Mouse (Mus musculus): ENCODE results near the gene Tmcc3. TPM values are rescaled to one million over a fixed set of nuclear protein-coding genes. Genes with fewer than 3 reads are reported as not detected.

Gene Tmcc3
- polyA plus RNA-seq, 1 experiment from 2014 or later = 14.3 TPM

DNA sequence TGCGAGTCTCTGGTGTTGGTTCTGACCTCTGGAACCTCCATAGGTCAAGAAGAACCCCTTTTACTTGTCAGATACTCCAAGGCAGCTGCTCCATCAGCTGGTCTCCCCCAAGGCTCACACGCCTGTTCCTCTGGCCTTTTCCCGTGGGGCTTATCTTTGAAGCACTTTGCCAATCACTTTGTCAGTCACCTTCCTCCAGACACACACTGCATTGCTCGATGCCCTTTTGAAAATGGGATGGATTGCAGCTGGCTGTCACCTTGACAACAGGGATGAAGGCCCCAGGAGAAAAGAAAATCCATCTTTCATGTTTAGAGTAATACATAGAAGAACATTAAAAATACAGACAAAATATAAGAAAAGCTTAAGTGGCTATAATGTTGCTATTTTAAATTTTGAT is 65.2 kb downstream of the Tmcc3 start:
- no peak overlapping the region for H3K27ac ChIP-seq (ENCODE audit: low read length)
- no peak overlapping the region for H3K4me2 ChIP-seq (replicated peaks; ENCODE audit: low read depth, low read length)
- TF ChIP-seq CTCF (IDR thresholded peaks at IDR 0.05) (no peak), EP300 (IDR thresholded peaks at IDR 0.05) (no peak)
- ATAC-seq (no peak), DNase-seq (ENCODE audit: low spot score) (no peak)
- H3K36me3 ChIP-seq (ENCODE audit: insufficient read depth, low read length) = no peaks in the 10 kb centered on the region
- no peak overlapping the region for H3K9ac ChIP-seq (replicated peaks; ENCODE audit: low read depth)
- H3K4me3 ChIP-seq (ENCODE audit: low read depth, low read length) = no peak overlapping the region
- H3K9me3 ChIP-seq (ENCODE audit: low read length) = no peaks in the 10 kb centered on the region
- WGBS = 38% methylated on average over 4 of the region's 4 CpGs
- H3K4me1 ChIP-seq (ENCODE audit: insufficient read depth, low read depth, low read length) = 0 out of 2 replicates have a peak, but pooled peaks cover 6% of the 10 kb centered on the region
- no peaks in the 10 kb centered on the region for H3K27me3 ChIP-seq (replicated peaks; ENCODE audit: insufficient read depth, low read length)

DNA sequence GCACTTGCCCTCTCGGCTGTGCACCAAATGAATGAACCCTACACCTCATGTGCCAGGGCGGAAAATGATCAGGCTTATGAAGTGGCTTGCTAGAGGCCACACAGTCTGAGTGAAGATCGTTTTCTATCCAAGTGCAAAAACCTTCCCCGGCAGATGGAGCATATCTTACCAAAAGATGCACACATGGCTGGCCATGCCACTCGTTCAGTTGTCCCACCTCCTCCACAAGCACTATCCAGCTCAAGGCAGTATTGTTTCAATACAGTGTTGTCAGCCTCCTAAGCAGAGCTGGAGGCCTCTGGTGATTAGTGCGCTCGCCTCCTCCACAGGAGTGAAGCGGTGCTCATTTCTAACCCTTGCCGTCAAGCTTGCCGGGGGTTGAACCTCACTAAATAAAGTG is 66.1 kb downstream of the Tmcc3 start:
- TF ChIP-seq CTCF (IDR thresholded peaks at IDR 0.05) = 0 out of 2 replicates have a peak, but pooled peaks have one; percentile 1
- no peak for TF ChIP-seq EP300 (IDR thresholded peaks at IDR 0.05)
- H3K4me2 ChIP-seq (replicated peaks; ENCODE audit: low read depth, low read length) = peak overlapping the region; percentile 32
- ATAC-seq (peak; percentile 30), DNase-seq (ENCODE audit: low spot score) (no peak)
- no peaks in the 10 kb centered on the region for H3K9me3 ChIP-seq (ENCODE audit: low read length)
- no peaks in the 10 kb centered on the region for H3K27me3 ChIP-seq (replicated peaks; ENCODE audit: insufficient read depth, low read length)
- H3K27ac ChIP-seq (ENCODE audit: low read length) = peak overlapping the region; percentile 59; the same call in 1 of the 2 replicates
- H3K9ac ChIP-seq (replicated peaks; ENCODE audit: low read depth) = no peak overlapping the region
- H3K36me3 ChIP-seq (ENCODE audit: insufficient read depth, low read length) = no peaks in the 10 kb centered on the region
- no peak overlapping the region for H3K4me3 ChIP-seq (ENCODE audit: low read depth, low read length)
- 0 out of 2 replicates have a peak, but pooled peaks cover 6% of the 10 kb centered on the region for H3K4me1 ChIP-seq (ENCODE audit: insufficient read depth, low read depth, low read length)
- 52% methylated on average over 10 of the region's 10 CpGs for WGBS

DNA sequence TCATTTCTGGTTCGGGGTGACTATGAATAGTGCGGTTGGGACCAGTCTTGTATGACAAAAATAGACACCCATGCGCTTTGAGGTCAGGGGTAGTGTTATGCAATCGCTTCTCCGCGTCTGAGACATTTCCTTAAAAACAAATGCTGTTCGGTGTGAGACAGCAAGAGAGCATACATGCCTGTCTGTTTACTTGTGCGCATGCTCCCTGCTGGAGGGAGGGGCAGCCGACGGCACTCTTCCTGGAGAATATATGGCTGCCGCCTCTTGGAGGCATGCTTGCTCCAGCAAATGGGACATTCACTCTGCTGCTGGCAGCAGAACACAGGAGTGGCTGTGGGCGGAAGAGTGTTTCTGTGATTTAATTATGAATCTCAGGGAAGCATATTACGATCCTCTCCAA is 66.6 kb downstream of the Tmcc3 start:
- H3K9me3 ChIP-seq (ENCODE audit: low read length) = no peaks in the 10 kb centered on the region
- no peak overlapping the region for H3K9ac ChIP-seq (replicated peaks; ENCODE audit: low read depth)
- H3K27ac ChIP-seq (ENCODE audit: low read length) = peak overlapping the region; percentile 59; the same call in 1 of the 2 replicates
- 0 out of 2 replicates have a peak, but pooled peaks cover 6% of the 10 kb centered on the region for H3K4me1 ChIP-seq (ENCODE audit: insufficient read depth, low read depth, low read length)
- no peak overlapping the region for H3K4me3 ChIP-seq (ENCODE audit: low read depth, low read length)
- DNase-seq (ENCODE audit: low spot score) = peak; percentile 95
- 33% methylated on average over 13 of the region's 13 CpGs for WGBS
- peak overlapping the region; percentile 32 for H3K4me2 ChIP-seq (replicated peaks; ENCODE audit: low read depth, low read length)
- no peaks in the 10 kb centered on the region for H3K36me3 ChIP-seq (ENCODE audit: insufficient read depth, low read length)
- TF ChIP-seq CTCF (IDR thresholded peaks at IDR 0.05) = peak; percentile 65
- peak; percentile 69 for TF ChIP-seq EP300 (IDR thresholded peaks at IDR 0.05)
- ATAC-seq = peak; percentile 90
- no peaks in the 10 kb centered on the region for H3K27me3 ChIP-seq (replicated peaks; ENCODE audit: insufficient read depth, low read length)

DNA sequence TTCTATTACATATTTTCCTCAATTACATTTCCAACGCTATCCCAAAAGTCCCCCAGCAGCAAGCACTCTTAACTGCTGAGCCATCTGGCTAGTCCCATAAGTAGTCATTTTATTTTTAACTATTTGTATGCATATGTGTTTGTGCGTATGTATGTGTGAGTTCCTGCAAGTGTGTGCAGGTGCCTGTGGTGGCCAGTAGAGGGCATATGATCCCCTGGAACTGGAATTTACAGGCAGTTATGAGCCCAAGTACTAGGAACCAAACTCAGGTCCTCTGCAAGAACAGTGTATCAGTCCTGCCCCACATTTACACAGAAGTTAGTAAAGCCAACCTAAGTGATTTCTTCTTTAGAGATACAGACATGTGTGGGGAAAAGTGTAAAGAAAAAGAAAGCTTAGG is 68.3 kb downstream of the Tmcc3 start:
- DNase-seq (ENCODE audit: low spot score) = no peak
- H3K9me3 ChIP-seq (ENCODE audit: low read length) = no peaks in the 10 kb centered on the region
- TF ChIP-seq CTCF (IDR thresholded peaks at IDR 0.05) (peak; percentile 49; the same call in 1 of the 2 replicates), EP300 (IDR thresholded peaks at IDR 0.05) (no peak)
- WGBS = 92% methylated on average over 2 of the region's 2 CpGs
- H3K9ac ChIP-seq (replicated peaks; ENCODE audit: low read depth) = no peak overlapping the region
- ATAC-seq = no peak
- 0 out of 2 replicates have a peak overlapping the region, but pooled peaks have one; percentile 51 for H3K27ac ChIP-seq (ENCODE audit: low read length)
- H3K36me3 ChIP-seq (ENCODE audit: insufficient read depth, low read length) = no peaks in the 10 kb centered on the region
- no peak overlapping the region for H3K4me3 ChIP-seq (ENCODE audit: low read depth, low read length)
- H3K4me1 ChIP-seq (ENCODE audit: insufficient read depth, low read depth, low read length) = 0 out of 2 replicates have a peak, but pooled peaks cover 6% of the 10 kb centered on the region
- no peak overlapping the region for H3K4me2 ChIP-seq (replicated peaks; ENCODE audit: low read depth, low read length)
- H3K27me3 ChIP-seq (replicated peaks; ENCODE audit: insufficient read depth, low read length) = no peaks in the 10 kb centered on the region

DNA sequence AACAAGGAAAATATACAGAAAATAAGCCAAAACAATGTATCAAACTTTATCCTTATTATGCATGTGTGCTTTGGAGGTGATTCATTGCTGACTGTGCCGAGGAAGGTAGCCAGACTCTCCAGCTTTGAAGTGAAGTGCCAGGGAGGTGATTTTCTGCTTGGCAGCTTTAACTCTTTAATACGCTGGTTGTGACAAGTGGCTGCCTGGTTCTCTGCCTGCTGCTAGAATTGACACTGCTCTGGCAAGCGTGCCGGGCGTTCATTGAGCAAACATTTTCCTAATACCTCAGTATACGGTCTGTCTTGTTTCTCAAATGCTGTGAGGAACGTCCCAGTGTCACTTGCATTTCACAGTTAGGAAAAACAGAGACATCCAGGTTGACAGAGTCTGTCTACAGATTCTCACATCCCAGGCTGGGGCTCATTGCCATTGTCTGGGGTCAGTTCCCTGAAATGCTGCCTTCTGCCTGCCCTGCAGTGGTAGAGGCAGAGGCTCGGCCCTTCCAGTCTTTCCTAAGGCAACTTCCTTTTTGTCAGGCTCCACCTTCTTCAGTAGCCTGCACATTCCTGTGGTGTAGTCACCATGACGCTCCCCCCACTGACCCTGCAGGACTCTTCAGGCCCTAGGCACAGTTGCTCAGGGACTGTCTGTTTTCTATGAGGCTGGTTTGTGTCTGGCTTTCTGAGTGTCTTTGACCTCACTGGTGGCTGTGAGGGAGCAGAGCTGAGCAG is 69.1 kb downstream of the Tmcc3 start:
- whole genome bisulfite sequencing = 37% methylated on average over 9 of the region's 9 CpGs
- Histone ChIP-seq H3K4me2 (replicated peaks; ENCODE audit: low read depth, low read length) (no peak overlapping the region), H3K4me1 (ENCODE audit: insufficient read depth, low read depth, low read length) (0 out of 2 replicates have a peak, but pooled peaks cover 6% of the 10 kb centered on the region), H3K36me3 (ENCODE audit: insufficient read depth, low read length) (no peaks in the 10 kb centered on the region), H3K4me3 (ENCODE audit: low read depth, low read length) (no peak overlapping the region), H3K27ac (ENCODE audit: low read length) (peak overlapping the region; percentile 51), H3K9ac (replicated peaks; ENCODE audit: low read depth) (no peak overlapping the region), H3K27me3 (replicated peaks; ENCODE audit: insufficient read depth, low read length) (no peaks in the 10 kb centered on the region), H3K9me3 (ENCODE audit: low read length) (no peaks in the 10 kb centered on the region)
- peak; percentile 75 for DNase-seq (ENCODE audit: low spot score)
- TF ChIP-seq EP300 (IDR thresholded peaks at IDR 0.05) = no peak
- TF ChIP-seq CTCF (IDR thresholded peaks at IDR 0.05) = no peak
- ATAC-seq = peak; percentile 68

DNA sequence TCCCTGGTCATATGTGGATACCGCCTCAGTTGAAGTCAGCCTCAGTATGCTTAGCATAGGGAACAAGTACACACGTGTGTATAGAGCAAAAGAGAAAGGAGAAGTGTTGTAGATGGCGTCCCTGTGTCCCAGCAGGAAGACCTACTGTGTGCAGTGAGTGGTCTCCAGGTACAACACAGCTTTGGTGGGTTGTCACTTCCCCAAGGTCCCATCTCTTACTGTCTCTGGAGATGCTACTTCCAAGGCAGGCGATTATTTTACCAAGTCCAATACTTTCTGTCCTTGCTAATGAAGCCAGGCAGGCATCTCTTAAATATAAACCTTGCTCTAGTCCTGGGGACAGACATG is 69.6 kb downstream of the Tmcc3 start:
- Histone ChIP-seq H3K27me3 (replicated peaks; ENCODE audit: insufficient read depth, low read length) (no peaks in the 10 kb centered on the region), H3K36me3 (ENCODE audit: insufficient read depth, low read length) (no peaks in the 10 kb centered on the region), H3K4me3 (ENCODE audit: low read depth, low read length) (no peak overlapping the region), H3K9me3 (ENCODE audit: low read length) (no peaks in the 10 kb centered on the region), H3K9ac (replicated peaks; ENCODE audit: low read depth) (no peak overlapping the region), H3K27ac (ENCODE audit: low read length) (peak overlapping the region; percentile 51; the same call in 1 of the 2 replicates), H3K4me1 (ENCODE audit: insufficient read depth, low read depth, low read length) (0 out of 2 replicates have a peak, but pooled peaks cover 6% of the 10 kb centered on the region), H3K4me2 (replicated peaks; ENCODE audit: low read depth, low read length) (no peak overlapping the region)
- ATAC-seq (no peak), DNase-seq (ENCODE audit: low spot score) (no peak)
- TF ChIP-seq CTCF (IDR thresholded peaks at IDR 0.05) (no peak), EP300 (IDR thresholded peaks at IDR 0.05) (no peak)
- WGBS = 82% methylated on average over 4 of the region's 4 CpGs
